Mouse (Mus musculus) olfactory bulb, adult 2 months (tissue): ENCODE measurements around the gene Usp8. TPM values are rescaled to one million over a fixed set of nuclear protein-coding genes. Genes with fewer than 3 reads are reported as not detected.

ENCODE experiments used
- H3K27ac ChIP-seq: fragments of 200-500 bp; 2 replicates; pipeline ENCODE4 v1.5.1; 2012; ENCODE audit warnings: low read depth, low read length; ENCODE audit not compliant: insufficient read depth
- H3K4me1 ChIP-seq: fragments of 200-500 bp; 2 replicates; pipeline ENCODE4 v1.6.1; 2012; ENCODE audit warnings: low read length; ENCODE audit not compliant: control insufficient read depth, insufficient read depth
- H3K4me3 ChIP-seq: fragments of 200-500 bp; 2 replicates; pipeline ENCODE4 v1.5.1; 2012; ENCODE audit warnings: mild to moderate bottlenecking, low read depth, low read length, moderate library complexity; ENCODE audit not compliant: insufficient read depth
- CTCF ChIP-seq: fragments of 200-500 bp; IDR thresholded peaks from 2 replicates; pipeline ENCODE4 v1.5.1; 2012; ENCODE audit warnings: low read depth, mild to moderate bottlenecking, low read length, moderate library complexity; ENCODE audit not compliant: insufficient read depth
- POLR2A ChIP-seq: fragments of 200-500 bp; IDR thresholded peaks from 2 replicates; pipeline ENCODE4 v1.6.1; 2012; ENCODE audit warnings: mild to moderate bottlenecking, low read depth, low read length, moderate library complexity; ENCODE audit not compliant: insufficient read depth
- WGBS: fragments of 180-500 bp; shearing (Covaris S2); methylation state at CpG from one replicate; pipeline ENCODE4 v1.1.7; 2018; 5-methylcytosine and 5-hydroxymethylcytosine counted together
- polyA plus RNA-seq: library from polyadenylated mRNA; stranded (reverse); fragments of >200 nt; gene quantifications from 2 replicates; pipeline ENCODE4 v1.2.4, GENCODE M21; 2012; ENCODE audit warnings: low replicate concordance; ENCODE audit not compliant: missing spikeins, insufficient read depth, insufficient read length

Gene Usp8
- polyA plus RNA-seq, 1 experiment: not detected

DNA sequence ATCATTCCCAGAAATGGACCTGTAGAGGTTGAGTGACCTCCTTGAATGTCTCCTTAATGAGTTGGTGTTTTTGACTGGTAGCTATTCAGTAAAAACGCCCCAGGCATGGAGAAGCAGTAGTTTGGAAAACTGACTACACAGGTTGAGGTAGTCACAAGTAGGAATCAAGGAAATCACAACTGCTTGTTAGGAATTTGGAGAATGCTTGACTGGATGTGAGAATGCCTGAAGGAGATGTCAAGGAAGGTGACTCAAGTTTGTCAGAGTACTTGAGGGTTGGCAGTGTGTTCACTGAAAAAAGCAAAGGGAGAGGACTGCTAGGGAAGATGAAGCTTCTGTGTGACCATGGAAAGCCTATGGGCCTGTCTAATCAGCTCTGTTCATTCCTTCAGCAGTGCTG, 29.8 kb upstream of the Usp8 start:
- Histone ChIP-seq H3K4me1 (peaks cover 5% of the 10 kb centered on the region; the same call in 1 of the 2 replicates), H3K27ac (no peak overlapping the region), H3K4me3 (no peak overlapping the region)
- WGBS: 94% methylated on average over 1 of the region's 1 CpGs
- TF ChIP-seq POLR2A (no peak), CTCF (no peak)

DNA sequence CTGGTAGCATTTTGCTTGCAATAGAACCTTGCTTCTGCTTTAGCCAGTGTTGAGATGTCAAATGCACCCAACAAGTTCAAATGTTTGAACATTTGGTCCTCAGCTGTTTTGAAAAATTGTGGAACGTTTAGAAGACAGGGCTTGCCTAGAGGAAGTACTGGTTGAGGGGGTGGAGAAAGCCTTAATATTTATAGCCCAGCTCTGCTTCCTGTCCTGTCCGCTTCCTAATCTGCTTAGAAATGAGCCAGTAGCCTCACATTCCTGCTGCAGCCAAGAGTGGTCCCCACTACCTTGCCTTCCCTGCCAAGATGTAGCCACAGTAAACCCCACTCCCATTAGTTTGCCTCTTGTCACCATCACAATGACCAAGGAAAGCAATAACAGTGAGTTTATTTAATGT, 24.8 kb upstream of the Usp8 start:
- Histone ChIP-seq H3K4me3 (no peak overlapping the region), H3K4me1 (no peaks in the 10 kb centered on the region), H3K27ac (no peak overlapping the region)
- TF ChIP-seq POLR2A (no peak), CTCF (no peak)
- WGBS: 72% methylated on average over 2 of the region's 2 CpGs

DNA sequence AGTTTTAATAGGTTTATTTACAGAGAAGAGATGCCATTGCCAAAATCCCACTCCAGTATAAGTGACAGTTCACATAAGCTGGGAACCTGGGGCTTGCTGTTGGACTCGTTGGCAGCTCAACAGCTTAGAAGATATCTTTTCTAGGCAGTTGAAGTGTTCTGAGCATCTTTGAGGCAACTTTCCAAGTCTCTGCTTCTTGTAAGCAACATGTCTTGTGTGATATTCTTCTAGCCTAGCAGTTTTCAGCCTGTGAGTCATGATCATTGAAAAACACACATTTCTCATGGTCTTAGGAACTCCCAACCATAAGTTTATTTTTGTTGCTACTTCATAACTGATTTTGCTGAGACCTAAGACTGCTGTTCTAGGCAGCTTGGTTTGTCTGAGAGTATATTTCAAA, 24.2 kb upstream of the Usp8 start:
- 86% methylated on average over 1 of the region's 1 CpGs for WGBS

DNA sequence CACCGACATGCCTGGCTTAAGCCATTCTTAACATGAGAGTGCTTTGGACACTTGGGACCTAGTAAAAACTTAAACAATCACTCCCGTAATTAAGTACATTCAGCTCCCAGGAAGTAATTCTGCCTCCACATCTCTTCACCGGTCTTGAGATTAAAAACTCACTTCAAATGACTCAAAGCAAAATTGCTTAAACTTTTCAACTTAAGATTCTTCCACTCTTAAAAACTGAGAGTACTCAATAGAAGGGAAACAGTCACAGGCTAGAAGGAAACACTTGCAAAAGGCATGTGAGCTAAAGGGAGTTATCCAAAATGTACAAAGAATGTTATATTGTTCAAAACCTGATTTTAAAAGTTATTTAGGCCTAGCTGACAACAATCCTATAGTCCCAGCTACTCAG, 15.8 kb upstream of the Usp8 start:
- no peak overlapping the region for H3K4me3 ChIP-seq
- no peak overlapping the region for H3K27ac ChIP-seq
- WGBS: 83% methylated on average over 3 of the region's 3 CpGs
- H3K4me1 ChIP-seq: no peaks in the 10 kb centered on the region
- no peak for TF ChIP-seq CTCF
- TF ChIP-seq POLR2A: no peak

More for the DNA sequence above, 24.2 kb upstream of the Usp8 start:
- Histone ChIP-seq H3K27ac (no peak overlapping the region), H3K4me1 (no peaks in the 10 kb centered on the region), H3K4me3 (no peak overlapping the region)
- TF ChIP-seq CTCF: no peak
- no peak for TF ChIP-seq POLR2A

DNA sequence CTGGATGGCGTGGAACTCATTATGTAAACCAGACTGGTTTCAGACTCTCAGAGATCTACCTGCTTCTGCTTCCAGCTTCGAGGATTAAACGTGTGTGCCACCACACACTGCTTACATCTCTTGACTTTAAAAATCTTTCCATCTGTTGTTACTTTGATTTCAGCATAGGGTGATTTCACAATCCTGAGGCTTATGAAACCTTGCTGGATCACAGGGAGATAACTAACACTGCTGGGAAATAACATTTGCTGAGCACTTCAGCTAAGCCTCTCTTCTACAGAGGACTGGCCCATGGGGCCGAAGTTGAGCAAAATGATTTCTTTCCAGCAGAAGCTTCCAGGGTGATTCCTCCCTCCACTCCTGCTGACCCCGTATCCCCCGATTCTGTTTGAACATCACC, 11.8 kb upstream of the Usp8 start:
- Histone ChIP-seq H3K27ac (no peak overlapping the region), H3K4me1 (no peaks in the 10 kb centered on the region), H3K4me3 (no peak overlapping the region)
- TF ChIP-seq POLR2A (no peak), CTCF (no peak)
- WGBS: 83% methylated on average over 6 of the region's 6 CpGs

DNA sequence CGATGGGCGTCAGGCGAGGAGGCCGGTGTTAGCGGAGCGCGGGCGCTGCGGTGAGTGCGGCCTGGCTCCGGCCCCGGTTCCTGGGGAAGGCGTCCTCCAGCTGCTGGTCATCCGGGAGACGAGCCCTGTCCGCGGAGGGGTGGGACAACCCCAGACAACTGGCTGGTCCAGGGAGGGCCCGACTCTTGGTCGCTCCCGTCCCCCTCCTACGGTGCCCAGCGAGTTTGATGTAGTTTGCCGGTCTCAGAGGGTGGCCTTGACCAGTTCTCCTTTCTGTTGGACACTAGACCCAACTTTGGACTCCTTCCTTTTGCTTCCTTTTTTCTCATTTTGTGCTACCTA, 281 bp downstream of the Usp8 start:
- TF ChIP-seq CTCF (no peak), POLR2A (no peak)
- Histone ChIP-seq H3K4me3 (peak overlapping the region; percentile 66), H3K4me1 (peaks cover 5% of the 10 kb centered on the region; the same call in 1 of the 2 replicates), H3K27ac (peak overlapping the region; percentile 24; the same call in 1 of the 2 replicates)
- WGBS: under 1% methylated on average over 23 of the region's 23 CpGs

DNA sequence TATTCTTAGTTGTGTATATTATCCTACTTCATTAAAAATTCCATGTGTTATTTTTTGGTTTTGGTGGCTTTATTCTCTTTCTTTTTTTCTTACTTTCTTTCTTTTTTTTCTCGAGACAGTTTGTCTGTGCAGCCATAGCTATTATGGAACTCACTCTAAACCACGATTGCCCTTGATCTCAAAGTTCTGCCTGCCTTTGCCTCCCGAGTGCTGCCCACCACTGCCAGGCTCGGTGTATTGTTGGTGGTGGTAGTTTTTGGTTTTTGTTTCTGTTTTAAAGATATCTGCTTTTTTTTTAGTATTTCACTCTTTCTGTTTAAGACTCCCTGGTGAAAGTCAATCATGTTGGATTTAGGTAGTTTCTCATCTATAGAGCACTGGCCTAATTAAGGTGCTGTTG, 1.2 kb downstream of the Usp8 start:
- no peak for TF ChIP-seq CTCF
- no peak for TF ChIP-seq POLR2A
- H3K27ac ChIP-seq: no peak overlapping the region
- WGBS: 59% methylated on average over 4 of the region's 4 CpGs
- peaks cover 5% of the 10 kb centered on the region; the same call in 1 of the 2 replicates for H3K4me1 ChIP-seq
- peak overlapping the region; percentile 16; the same call in 1 of the 2 replicates for H3K4me3 ChIP-seq

DNA sequence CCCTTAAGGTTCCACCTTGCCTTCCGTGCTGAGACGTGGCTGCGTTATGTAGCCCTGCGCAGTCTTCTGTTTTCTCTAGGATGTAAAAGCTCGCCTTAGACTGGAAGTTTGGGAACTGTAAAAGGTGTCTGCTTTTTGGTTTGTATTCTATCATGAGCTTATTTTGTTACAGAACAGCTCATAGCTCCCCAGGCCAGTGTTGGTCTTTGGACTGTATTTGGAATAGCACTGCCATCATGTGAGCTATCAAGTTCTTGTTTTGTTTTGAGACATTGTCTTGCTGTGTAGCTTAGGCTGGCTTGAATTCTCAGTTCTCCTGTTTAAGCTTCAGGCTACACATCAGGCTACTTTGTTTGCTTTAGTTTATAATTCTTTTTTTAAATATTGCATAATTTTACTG, 5.4 kb downstream of the Usp8 start:
- TF ChIP-seq CTCF (no peak), POLR2A (no peak)
- peaks cover 5% of the 10 kb centered on the region; the same call in 1 of the 2 replicates for H3K4me1 ChIP-seq
- H3K4me3 ChIP-seq: no peak overlapping the region
- 96% methylated on average over 5 of the region's 5 CpGs for WGBS
- no peak overlapping the region for H3K27ac ChIP-seq

DNA sequence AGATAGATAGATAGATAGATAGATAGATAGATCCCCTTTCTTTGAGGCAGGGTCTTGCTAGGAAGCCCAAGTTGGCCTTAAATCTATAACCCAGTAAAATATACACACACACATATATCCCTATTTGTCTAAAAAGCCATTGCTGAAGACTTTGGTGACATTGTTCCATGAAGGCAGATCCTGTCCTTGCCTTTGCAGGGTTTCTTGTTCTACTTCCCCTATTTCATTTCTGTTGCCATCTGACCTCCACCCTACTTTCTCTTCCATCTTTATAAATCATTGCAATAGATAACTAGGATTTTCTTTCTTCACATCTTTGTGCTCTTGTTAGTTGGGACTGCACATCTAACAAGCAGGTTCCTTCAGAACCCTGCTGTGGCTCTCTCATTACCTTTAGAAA, 5.8 kb downstream of the Usp8 start:
- TF ChIP-seq CTCF (no peak), POLR2A (no peak)

DNA sequence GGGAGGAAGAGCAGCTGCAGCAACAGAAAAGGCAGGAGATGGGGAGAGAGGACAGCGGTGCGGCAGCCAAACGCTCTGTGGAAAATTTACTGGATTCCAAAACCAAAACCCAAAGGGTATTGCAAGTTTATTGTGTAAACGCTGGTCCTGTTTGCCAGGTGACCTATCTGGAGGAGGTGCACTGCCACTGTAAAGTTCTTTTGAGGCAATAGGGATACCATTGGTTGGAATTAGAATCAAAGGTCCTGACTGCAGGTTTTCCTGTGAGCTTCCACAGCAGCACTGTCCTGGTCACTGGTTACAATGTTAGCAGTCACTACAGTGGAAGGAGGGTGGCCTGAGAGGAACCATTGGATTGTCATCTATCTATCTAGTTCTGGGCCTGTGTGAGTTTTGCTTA, 22.1 kb downstream of the Usp8 start:
- no peak overlapping the region for H3K4me3 ChIP-seq
- H3K4me1 ChIP-seq: no peaks in the 10 kb centered on the region
- 98% methylated on average over 4 of the region's 4 CpGs for WGBS
- no peak for TF ChIP-seq CTCF
- TF ChIP-seq POLR2A: no peak
- no peak overlapping the region for H3K27ac ChIP-seq

More for the DNA sequence above, 5.8 kb downstream of the Usp8 start:
- Histone ChIP-seq H3K4me1 (peaks cover 5% of the 10 kb centered on the region; the same call in 1 of the 2 replicates), H3K27ac (no peak overlapping the region), H3K4me3 (no peak overlapping the region)
